Mouse (Mus musculus) v-Abl transformed pro-B cells (cell line): ENCODE data around the gene Tada2b.

Experiments used
- in situ Hi-C, 2 experiments: fragments of 400-800 bp; cut with MboI; formaldehyde crosslinking; loops; one replicate each; pipeline ENCODE4 v1.15.1; 2025; ENCODE audit not compliant: unreplicated experiment in 2 of 2

The Tada2b gene

DNA sequence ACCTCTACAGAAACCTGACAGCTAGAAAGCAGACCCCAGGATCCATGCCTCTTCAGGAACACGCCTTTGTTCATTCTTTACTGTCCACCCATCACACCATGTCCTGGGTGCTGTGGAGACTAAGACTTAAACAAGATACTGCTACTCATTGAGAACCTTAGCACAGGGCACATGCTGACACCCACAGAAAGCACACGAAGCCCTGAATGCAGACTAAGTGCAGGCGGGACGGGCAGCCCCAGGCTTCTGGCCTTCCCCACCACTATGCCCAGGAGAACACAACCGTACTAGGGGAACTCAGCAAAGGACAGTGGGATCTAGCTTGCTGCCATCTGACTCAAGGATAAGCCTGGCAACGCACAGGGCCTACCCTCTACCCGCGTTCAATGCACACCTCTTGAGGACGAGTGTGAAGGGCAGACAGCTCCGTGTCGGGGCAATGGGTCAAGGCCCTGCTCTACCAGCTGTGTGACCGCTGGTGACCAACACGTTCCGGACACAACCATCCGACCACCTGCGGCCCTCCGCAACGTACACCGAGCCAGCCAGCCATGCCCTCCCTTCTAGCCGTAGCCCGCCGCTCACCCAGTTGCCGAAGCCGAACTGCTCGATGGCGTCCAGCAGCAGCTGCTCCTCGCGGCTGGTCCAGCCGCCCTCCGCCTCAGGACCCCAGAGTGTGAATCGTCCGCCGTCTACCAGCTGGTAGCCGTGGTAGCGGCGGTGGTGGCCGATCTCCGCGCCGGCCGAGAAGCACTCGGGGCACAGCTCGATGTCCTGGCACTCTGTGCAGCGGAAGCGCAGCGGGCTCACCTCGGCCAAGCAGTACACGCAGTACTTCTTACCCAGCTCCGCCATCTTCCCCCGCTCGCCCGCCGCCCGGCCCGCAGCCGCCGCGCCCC lies 633 bp downstream of the Tada2b start:
- in situ Hi-C loops, result loop anchor here in 1 of 2 experiments (5.0 kb wide), 1 partner anchor 99 kb away; no protein-coding TSS in a partner anchor

DNA sequence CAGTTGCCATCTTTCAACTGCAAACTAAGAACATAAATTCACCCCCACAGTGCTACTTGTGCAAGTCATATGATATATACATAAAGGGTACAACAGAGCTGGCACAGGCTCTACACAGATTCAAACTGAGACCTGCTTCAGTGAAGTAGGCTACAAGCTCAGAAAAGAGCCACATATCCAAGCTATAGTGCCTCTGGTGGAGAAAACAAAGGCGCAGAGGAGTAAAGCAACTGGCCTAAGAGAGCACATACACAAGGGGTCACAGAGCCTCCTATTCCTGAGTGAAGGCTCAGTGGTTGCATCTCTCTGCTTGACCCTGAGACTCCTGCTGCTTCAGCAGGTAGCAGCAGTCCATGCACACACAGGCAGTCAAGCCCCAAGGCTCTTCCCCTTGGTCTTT lies 3.0 kb downstream of the Tada2b start:
- in situ Hi-C loops, result loop anchor here in 1 of 2 experiments (5.0 kb wide), 1 partner anchor 101 kb away; no protein-coding TSS in a partner anchor

DNA sequence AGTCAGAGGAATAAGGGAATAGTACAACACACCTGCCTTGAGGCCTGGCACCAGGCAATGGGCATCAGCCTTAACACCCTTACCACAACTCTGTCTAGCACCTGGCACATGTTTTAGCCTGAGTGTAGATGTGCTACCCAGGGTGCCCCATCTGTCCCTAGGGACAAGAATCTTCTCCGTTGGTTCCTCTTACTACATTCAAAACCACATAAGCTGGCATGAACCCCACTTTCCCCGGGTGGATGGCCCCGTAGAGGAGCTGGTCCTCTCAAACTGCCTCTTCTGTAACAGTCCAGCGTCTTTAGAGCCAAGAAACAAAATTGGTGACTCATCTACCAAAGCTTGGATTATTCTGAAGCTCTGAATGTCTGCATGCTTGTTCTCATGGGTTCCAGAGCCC lies 3.7 kb downstream of the Tada2b start:
- in situ Hi-C loops, result loop anchor here in 1 of 2 experiments (5.0 kb wide), 1 partner anchor 102 kb away; no protein-coding TSS in a partner anchor

DNA sequence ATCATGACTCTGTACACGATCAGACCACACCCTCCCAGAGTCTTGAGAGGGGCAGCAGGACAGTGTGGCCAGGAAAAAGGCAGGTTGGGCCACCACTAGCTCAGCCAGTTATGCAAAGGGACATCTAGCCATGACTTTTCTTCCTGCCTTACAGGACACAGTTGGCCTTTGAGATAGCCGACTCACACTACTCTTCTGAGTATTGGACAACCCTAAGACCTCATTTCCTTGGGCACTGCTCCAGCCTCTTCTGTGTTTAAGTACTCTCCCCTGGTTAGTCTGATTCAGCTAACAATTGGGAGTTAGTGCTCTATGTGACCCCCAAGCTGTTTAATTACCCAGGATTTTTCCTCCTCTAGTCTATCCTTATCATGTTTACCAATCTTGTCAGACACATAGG lies 4.3 kb downstream of the Tada2b start:
- in situ Hi-C loops, result loop anchor here (5.0 kb wide), 2 partner anchors 53 to 103 kb away; no protein-coding TSS in a partner anchor

DNA sequence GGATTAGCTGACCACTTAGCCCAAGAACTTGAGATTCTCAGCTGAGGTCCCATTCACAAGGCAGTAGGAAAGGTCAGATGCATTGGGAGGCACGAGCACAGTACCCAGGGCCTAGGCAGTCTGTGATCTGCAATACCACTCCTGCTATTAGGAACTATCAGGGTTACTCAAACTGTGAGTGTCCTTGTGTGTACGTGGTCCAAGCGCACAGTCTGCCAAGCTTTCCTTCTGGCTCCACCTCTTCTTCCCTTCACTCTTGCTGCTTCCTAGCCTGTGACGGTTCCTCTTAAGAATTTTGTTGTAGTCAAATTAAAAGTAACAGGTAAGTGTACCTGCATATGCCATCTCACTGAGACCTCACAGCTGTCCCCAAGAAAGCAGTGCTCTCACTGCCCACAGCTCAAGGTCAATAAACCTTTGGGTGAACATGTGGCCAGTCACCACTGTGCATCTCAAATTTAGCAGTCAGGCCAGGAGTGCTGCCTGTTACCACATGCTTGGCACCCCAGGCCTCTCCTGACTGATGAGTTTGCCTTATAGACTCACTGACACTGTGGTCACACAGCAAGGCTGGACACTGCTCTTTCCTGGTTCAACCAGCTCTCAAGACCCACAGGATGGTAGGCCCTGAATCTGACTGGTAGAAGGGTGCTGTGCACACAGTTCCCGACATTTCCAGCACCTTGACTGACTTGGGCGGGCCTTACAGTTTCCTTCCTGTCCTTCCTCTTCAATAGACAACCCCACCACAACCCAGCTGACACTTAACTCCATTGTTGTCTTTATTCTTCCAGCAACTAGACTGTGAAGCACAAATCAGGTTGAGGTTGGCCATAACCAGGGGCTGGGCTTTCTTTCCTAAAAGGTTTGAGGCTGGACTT lies 5.3 kb downstream of the Tada2b start:
- in situ Hi-C loops, result loop anchor here (5.0 kb wide), 2 partner anchors 54 to 104 kb away; no protein-coding TSS in a partner anchor

DNA sequence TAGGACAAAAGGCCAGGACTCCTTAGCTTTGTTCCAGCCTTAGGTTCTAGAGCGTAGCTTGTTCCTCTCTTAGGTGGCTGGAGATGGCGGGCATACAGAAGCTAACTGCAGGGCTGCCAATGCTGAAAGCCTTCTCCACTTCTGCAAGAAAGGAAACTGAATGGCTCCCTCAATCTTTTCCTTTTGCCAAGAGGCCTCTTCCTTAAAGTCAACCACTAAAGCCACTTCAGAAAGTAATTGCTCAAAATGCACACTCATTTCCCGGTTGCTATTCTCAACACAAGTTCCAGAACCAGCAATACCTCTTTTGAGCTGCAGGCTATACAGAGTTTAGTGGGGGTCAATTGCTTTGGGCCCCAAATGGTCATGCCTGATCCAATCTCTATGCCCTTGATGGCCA lies 6.6 kb downstream of the Tada2b start:
- in situ Hi-C loops, result loop anchor here (5.0 kb wide), 2 partner anchors 55 to 105 kb away; no protein-coding TSS in a partner anchor

DNA sequence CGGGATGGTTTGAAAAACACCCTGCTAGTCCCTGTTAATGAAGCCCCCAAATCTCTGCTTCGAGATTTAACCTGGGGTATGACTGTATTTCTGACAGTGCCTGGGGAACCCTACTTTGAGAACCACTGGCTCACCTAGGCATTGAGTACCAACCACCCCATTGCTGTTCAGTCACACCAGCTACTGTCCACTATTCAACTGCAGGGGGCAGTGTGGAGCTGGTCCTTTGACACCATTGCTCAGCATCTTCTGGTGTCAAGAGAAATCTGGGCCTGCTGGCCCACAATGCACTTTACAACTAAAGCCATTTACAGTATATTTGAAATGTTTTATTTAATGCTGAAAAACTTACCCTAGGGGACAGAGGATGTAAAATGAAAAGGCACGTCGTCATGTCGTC lies 9.8 kb downstream of the Tada2b start:
- in situ Hi-C loops, result no loop called here

DNA sequence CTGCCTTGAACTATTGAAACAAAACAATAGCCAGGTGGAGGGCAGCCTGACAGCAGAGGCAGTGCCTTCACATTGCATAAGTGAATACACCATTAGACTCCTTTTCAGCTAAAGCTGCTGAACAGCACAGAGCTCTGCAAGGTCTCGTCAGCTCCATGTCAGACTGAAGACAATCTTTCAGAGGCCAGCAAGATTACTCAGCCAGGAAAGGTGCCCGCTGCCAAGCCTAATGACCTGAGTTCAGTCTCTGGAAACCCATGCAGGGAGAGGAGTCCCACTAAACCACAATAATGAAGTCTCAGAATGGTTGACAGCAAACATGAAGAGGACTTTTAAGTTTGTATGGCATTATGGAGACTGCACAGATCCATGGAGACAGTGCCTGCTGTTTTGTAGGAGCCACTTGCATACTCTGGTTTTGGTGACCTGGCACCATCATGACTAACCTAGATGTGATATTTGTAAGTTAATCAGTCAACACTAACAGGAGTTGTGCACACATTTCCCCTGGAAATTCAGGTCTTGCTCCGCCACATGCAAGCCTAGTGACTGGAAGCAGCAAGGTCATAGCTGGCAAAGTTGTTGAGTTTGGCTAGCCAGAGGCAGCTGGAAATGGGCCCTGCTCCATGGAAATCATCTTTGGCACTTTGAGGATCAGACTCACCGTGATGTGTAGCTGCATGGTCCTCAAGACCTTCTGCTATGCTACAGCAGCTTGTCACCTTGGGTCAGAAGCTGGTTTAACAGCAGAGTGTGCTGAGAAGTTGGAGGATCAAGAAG lies 11.0 kb downstream of the Tada2b start:
- in situ Hi-C loops, result no loop called here

DNA sequence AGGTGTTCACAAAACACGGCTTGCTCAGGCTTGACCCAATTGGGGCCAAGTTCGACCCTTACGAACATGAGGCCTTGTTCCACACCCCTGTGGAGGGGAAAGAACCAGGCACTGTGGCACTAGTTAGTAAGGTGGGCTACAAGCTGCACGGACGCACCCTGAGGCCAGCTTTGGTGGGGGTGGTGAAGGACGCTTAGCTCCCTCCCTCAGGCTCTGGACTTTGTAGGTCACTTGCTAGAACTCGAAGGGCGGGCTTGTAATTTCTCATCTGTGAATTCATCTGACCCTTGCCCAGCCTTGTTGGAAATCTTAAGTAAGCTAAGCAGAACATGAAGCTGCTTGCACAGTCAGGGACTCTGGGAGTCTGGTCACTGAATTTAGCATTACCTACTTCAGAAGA lies 12.9 kb downstream of the Tada2b start:
- in situ Hi-C loops, result no loop called here

DNA sequence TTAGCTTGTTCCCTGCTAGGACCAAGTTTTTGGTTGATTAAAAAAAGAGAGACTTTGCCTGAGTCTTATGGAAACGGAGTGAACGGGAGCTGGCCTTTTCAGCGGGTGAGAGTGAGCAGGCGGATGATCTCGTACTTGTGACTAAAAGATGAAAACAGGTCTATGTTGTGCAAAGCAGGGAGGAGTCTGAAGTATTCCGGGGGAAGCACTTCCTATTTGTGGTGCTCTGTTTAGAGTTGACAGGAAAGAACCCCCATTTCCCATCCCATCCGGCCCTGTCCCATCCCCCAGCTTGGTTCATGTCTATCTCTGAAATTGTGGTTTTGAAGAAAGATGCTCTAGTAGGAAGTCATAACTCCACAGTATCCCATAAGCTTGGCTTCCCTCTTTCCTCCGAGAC lies 18.2 kb downstream of the Tada2b start:
- in situ Hi-C loops, result no loop called here

DNA sequence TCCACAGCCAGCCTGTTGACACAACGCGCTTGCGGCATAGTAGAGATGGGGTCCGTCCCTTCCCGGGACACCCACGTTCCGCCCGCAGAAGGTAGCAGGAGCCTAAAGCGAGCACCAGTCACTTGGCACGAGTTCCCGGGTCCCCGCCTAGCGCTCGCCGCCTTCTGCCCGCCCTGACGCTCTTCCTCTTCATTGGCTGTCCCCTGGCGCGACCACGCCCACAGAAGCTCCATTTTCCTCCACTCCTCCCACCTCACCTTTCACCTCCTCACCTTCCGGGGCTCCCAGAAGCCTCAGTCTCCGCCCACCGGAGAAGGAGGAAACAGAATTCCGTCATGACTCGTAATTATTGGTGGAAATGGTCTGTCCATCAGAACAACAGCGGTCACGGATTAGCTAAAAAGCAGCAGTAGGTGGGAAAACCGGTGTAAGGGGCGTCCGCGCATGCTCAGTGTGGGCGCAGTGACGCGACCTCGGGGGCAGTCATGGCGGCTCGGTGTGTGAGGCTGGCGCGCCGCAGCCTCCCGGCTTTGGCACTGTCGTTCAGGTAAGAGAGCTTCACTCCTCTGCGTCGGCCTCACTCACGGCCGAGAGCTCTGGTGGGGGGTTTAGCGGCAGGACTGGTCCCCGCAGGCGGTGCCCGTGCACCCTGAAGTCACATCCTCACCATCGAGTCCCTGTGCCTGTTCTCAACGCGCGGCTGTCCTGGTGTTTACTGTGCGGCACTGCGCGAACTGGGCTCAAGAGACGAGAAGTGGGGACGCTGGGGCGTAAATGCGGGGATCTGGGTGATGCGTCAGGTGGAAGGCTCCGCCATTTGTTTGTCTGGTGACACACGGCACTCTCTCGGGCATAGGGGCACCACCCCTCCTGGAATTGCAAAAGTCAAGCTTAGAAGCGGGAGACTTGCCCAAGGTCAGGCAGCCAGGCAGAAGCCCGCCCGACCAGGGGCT lies 19.1 kb downstream of the Tada2b start, which contains the start of gene Grpel1:
Grpel1 (plus strand) TSS at position 290 of the 953 bp plus-strand sequence.
- in situ Hi-C loops, result loop anchor here (5.0 kb wide), 1 partner anchor 277 kb away; no protein-coding TSS in a partner anchor

DNA sequence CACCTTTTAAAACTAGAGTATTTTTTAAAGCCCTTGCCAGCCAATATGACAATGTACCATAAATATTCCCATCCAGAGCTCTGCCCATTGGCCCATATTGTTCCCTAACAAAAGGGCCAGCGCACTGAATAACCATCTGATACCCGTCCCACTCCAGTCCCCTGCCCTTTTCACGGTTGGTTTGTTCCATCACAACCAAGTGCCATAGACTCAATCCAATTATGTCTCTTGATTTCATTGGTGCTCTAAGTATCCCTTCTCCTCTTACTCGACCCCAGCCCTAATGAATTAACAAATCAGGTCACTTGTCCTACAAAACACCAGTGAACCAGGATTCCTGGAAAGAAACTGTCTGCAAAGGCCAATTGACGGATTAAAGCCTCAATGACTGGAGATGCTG lies 20.7 kb downstream of the Tada2b start:
- in situ Hi-C loops, result loop anchor here (5.0 kb wide), 1 partner anchor 279 kb away; no protein-coding TSS in a partner anchor

DNA sequence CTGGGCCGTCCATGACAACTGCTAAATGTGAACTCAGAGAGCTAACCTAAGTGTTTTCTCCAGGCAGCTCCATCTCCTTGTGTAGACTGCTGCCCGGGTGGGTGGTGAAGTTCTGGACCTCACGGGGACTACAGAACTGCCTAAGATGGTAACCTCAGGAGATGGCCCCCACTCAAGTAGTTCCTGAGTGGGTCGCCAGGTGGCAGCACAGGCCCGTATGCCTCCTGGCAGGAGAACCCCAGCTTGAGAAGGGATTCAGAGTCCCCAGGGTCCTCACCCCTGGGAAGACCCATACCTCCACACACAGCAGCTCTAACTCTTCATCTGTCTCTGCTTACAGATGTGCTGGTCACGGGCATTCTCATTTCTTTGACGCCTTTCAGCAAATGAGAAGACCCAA lies 21.3 kb downstream of the Tada2b start:
- in situ Hi-C loops, result loop anchor here (5.0 kb wide), 1 partner anchor 279 kb away; no protein-coding TSS in a partner anchor

DNA sequence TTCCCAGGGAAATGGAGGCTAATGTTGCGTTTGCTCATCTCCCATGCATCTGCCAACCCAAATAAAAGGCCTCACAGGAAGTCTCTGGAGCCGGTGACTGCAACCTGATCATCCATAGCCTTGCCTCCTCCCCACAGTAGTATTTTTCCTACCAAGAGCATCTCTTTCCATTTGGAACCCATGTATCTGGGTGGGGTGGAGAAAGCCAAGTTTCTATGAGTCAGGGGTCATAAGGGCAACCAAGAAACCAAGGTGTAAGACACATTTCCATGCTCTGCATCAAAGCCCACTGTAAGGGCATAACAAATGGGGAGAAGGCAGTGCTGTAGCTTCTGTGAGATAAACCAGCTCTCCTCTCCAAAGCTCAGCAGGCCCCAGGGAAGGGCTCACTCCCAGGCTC lies 22.9 kb downstream of the Tada2b start:
- in situ Hi-C loops, result loop anchor here (5.0 kb wide), 1 partner anchor 281 kb away; no protein-coding TSS in a partner anchor

DNA sequence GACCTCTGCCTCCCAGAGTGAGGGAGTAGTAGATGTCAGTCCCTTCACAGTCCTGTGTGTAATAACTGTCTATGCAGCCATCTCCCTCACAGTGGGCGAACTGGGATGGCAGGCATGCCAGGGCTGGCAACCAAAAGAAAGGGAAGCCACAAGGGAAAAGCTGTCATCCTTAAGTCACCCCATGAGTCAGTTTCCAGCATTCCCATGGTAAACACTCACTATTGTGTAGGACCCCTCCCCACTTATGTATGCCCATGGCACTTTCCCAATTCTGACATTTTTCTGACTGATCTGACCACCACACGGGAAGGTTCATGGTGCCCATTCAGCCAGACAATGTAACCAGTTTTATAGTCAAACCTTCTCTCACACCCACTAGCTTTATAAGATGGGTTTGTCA lies 23.4 kb downstream of the Tada2b start:
- in situ Hi-C loops, result loop anchor here (5.0 kb wide), 1 partner anchor 282 kb away; no protein-coding TSS in a partner anchor

DNA sequence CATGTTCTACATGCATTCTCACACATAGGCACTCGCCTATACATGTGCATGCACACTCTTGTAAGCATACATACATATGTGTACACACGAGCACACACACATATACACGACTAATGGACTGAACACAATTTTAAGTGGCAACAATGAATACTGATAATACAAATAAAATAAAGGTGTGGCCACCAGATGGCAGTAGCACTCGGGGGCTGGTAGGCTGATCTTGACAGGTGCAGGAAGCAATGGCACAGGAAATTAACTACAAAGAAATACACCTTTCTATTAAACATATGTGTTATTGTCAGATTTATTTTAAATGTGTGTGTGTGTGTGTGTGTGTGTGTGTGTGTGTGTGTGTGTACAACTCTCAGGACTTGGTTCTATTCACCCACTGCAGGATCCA lies 25.2 kb downstream of the Tada2b start:
- in situ Hi-C loops, result no loop called here

DNA sequence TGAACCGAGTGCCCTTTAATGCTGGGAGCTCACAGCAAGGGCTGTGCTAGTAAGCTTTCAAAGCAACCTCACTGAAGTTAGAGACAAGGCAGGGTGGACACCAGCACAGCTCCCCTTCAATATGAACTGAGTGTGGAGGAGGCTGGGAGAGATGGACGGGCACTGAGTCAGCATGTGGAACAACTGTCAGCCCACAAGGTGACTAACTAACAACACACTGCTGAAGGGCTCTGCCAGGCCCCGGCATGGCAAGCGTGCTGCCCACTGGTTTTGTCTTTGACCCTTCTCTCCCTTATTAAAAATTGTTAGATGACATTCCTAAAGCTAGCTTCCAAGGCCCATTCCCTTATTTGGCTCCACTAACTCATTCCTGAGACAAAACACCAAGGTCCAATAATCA lies 26.4 kb downstream of the Tada2b start:
- in situ Hi-C loops, result no loop called here

DNA sequence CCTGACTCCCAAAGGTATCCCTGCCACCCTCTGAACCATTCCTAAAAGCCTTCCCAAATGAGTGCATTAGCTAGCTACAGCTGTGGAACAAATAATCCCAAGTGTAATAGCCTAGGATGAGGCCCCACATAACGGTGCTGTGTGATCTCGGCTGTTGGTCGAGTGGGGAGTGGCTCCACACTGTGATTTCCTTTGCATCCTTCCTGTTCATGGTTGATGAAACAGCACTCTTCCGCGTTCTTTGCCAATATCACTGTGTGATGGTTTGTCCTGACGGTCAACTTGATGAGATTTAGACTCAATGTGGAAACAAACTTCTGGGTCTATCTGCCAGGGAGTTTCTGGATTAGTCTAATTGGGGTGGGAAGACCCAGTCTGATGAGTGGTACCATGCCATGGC lies 31.3 kb downstream of the Tada2b start:
- in situ Hi-C loops, result no loop called here

DNA sequence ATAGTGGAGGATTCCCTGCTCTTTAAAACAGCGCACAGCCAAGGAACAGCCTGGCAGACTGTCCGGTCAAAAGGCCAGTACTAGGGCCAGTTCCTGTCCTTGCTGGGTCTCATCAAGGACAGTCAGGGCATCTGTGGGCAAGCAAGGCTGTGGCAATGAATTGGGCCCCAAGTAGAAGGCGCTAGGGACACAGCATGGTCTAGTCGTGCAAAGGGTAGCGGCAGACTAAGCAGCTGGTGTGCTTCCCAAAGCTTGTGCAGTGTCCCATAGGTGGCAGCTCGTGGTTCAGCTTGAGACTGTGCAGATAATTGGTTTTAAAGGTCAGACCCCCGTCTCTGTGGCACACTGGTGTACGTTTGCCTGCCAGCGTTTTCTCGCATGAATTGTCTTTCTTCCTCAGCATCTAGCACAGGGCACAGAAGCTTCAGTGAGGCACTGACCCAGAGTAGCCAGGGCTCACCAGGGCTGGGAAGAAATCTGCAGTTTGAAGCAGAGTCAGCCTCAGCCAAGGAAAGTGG lies 32.2 kb downstream of the Tada2b start:
- in situ Hi-C loops, result no loop called here
